Mouse (Mus musculus) sigmoid colon, adult 10 weeks (tissue): Measurements from ENCODE around the gene Coro1c. TPM values are rescaled to one million over a fixed set of nuclear protein-coding genes. Genes with fewer than 3 reads are reported as not detected.

Source experiments
- polyA plus RNA-seq: library from polyadenylated mRNA; stranded (reverse); fragments of 350-450 nt; fragmentation: Illumina TruSeq; extraction: RNeasy Lipid Tissue Mini Kit (QIAGEN cat#74804); gene quantifications from one replicate; pipeline ENCODE4 v1.2.3, GENCODE M21; 2014; ENCODE audit warnings: low read depth, low replicate concordance

Gene Coro1c
- polyA plus RNA-seq: 28.0 TPM

DNA sequence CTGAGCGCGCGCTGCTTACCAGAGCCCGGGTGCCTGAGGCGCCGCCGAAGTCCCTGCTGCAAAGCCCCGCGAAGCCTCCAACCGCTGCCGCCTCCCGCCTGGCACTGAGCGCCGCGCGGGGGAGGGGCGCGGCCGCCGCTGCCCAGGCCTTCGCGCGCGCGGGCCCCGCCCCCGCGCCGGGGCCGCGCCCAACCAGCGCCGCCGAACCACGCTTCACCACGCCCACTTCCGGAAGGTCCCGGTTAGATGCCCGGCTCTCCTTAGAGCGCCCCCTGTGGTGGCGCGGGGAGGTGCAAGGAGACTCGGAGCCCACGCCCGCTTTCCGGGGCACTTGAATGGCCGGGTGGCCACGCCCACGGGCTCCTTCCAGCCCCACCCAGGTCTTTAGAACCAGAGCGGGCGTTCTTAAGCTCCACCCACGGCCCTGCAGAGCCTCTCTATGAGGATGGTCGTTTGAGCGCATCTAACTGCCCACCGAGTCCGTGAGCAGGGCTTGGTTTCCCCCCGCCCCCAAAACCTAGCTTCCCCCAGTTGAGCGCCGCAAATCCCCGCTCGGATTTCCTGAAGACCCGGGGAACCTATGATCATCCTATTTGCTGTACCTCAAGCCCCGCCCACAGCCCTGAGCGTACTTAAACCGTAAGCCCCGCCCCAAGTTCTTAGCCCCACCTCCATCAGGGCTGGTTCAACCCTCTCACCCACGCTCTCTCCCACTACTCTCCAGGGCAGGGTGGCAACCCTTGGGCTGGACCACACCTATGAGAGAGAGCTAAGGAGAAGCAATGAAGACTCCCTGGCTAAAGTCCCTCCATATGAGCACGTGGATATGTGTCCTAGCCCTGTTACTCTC lies at the start of gene Coro1c:
Gene Coro1c (minus strand): TSS at position 167 of the 850 bp plus-strand sequence.

DNA sequence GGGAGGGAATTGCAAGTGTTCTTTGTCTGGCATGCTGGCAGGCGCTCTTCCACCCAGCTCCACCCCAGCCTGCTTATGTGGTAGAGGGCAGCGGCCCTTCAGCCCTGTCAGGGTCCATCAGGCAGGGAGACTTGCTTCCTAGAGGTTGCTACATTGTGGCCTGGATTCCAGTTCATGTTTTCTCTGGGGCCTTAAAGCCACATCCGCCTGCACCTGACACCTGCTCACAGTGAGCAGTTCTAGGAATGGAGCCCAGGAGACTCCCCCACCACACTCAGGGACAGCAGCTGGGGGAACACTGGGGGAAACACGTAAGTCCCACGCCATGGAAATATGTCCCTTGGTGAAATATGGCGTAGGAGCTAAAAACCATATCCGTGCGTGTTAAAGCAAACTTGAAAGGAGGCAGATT lies 76.1 kb downstream of the Coro1c start, which contains the start of gene Selplg:
Gene Selplg (minus strand): TSS at position 155 of the 412 bp plus-strand sequence.

DNA sequence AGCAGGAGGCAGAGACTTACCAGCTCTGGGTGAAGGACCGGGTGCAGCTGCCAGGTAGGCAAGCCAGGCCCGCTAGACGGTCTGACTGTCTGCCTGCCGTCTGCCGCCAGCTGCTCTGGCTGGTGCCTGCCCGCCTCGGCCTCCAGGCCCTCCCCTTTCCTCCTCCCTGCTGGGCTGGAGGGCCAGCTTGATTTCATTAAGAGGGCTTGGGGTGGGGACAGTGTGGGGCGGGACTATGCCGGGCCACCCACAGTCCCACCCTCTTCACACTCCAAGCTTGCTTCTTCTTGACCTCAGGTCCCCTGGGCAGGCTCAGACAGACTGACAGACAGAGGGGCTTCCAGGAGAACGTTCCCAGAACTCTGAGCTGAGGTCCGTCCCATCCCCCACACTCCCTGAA lies 108.3 kb downstream of the Coro1c start, which contains the start of gene Tmem119:
Gene Tmem119 (minus strand): TSS at position 237 of the 400 bp plus-strand sequence.

Other genes with a start within 250 kb of the Coro1c start
- not detected for gene 1700069L16Rik, start 184.0 kb downstream of the Coro1c start, polyA plus RNA-seq
- 2.8 TPM for gene Ficd, start 173.0 kb downstream of the Coro1c start, polyA plus RNA-seq
- gene Sart3, start 136.2 kb downstream of the Coro1c start, polyA plus RNA-seq: 2.6 TPM
- gene Iscu, start 136.0 kb downstream of the Coro1c start, polyA plus RNA-seq: 14.9 TPM
- gene Tmem119, start 108.2 kb downstream of the Coro1c start, polyA plus RNA-seq: 1.3 TPM
- gene Selplg, start 76.1 kb downstream of the Coro1c start, polyA plus RNA-seq: 0.19 TPM
- 1.7 TPM for gene Ssh1, start 85.1 kb upstream of the Coro1c start, polyA plus RNA-seq
- not detected for gene Dao, start 94.9 kb upstream of the Coro1c start, polyA plus RNA-seq
- gene Usp30, start 156.7 kb upstream of the Coro1c start, polyA plus RNA-seq: 1.9 TPM
- gene Svop, start 182.8 kb upstream of the Coro1c start, polyA plus RNA-seq: not detected
- gene Alkbh2, start 219.5 kb upstream of the Coro1c start, polyA plus RNA-seq: not detected
- gene Ung, start 221.6 kb upstream of the Coro1c start, polyA plus RNA-seq: 2.1 TPM
- 0.41 TPM for gene Acacb, start 237.8 kb upstream of the Coro1c start, polyA plus RNA-seq